ENCODE assay signal across 12 mouse cellular contexts in the genomic region with DNA sequence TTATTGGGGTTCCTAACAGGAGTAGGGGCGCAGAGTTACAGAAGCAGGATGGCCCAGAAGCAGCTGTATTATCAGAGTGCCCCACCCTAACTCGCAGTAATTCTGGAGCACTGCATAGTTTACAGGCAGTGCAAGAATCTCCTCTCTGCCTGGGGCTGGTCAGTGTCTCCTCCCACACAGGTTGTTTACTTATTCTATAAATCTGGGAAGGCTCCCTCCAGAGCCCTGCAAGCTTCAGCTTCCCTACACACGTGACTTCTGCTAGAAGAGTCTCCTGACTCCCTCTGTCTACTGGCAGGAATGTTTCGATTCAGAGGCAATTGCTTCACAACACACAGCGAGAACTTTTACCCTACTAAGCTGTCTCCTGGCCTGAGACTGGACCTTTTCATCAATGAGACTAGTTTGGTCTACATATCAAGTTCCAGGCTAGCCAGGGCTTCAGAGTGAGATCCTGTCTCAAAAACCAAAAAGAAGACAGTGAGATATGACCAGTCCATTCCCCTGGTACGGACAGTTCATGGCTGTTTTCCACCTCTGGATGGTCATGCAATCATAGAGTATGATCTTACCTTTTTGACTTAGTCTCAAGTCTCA. TPM values are rescaled to one million over a fixed set of nuclear protein-coding genes. Genes with fewer than 3 reads are reported as not detected.
DNase-seq lines count a peak whose midpoint lies in the region; ATAC-seq and TF ChIP-seq lines count a peak whose summit lies in the region.
"Had no signal": no experiment of that assay in that cellular context is flagged by ENCODE, and none has a peak within 500 bp of the region (broad histone marks: within the 10 kb centered on the region; RNA-seq: fewer than 3 reads in every experiment).

No protein-coding gene starts in this region.

- 62% methylated on average over 6 of the region's 6 CpGs for WGBS in liver, embryonic 11.5 days
- 47% methylated on average over 6 of the region's 6 CpGs for WGBS in kidney, embryonic 14.5 days
- WGBS in midbrain, postnatal 0 days = 81% methylated on average over 6 of the region's 6 CpGs

- H3K9me3 ChIP-seq in liver, embryonic 11.5 days (ENCODE audit: control insufficient read depth, low read length) = no peaks in the 10 kb centered on the region
- H3K9me3 ChIP-seq in kidney, embryonic 14.5 days (ENCODE audit: control insufficient read depth, low read length) = no peaks in the 10 kb centered on the region
- H3K9me3 ChIP-seq in midbrain, postnatal 0 days (ENCODE audit: low read length) = no peaks in the 10 kb centered on the region
- H3K9me3 ChIP-seq: liver, embryonic 15.5 days had no signal

- H3K9ac ChIP-seq in liver, embryonic 11.5 days (ENCODE audit: low read depth, low read length) = no peak overlapping the region
- no peak overlapping the region for H3K9ac ChIP-seq in kidney, embryonic 14.5 days (ENCODE audit: low read depth, low read length)
- no peak overlapping the region for H3K9ac ChIP-seq in midbrain, postnatal 0 days (replicated peaks; ENCODE audit: low read length, poor library complexity, severe bottlenecking)
- H3K9ac ChIP-seq: liver, embryonic 15.5 days had no signal

- TF ChIP-seq CTCF in midbrain, postnatal 0 days (IDR thresholded peaks at IDR 0.05) = no peak

- H3K4me1 ChIP-seq in liver, embryonic 11.5 days (replicated peaks; ENCODE audit: control insufficient read depth, insufficient read depth, low read length) = no peaks in the 10 kb centered on the region
- no peaks in the 10 kb centered on the region for H3K4me1 ChIP-seq in kidney, embryonic 14.5 days (ENCODE audit: control insufficient read depth, insufficient read depth, low read length)
- H3K4me1 ChIP-seq in midbrain, postnatal 0 days (ENCODE audit: insufficient read depth, low read length) = no peaks in the 10 kb centered on the region
- H3K4me1 ChIP-seq: liver, embryonic 15.5 days had no signal

- H3K27ac ChIP-seq in liver, embryonic 11.5 days (ENCODE audit: low read depth, low read length) = no peak overlapping the region
- H3K27ac ChIP-seq in kidney, embryonic 14.5 days (ENCODE audit: low read depth, low read length) = peak overlapping the region; percentile 39; the same call in 1 of the 2 replicates
- H3K27ac ChIP-seq in midbrain, postnatal 0 days (ENCODE audit: low read depth, low read length) = no peak overlapping the region
- H3K27ac ChIP-seq: liver, embryonic 15.5 days had no signal

- no peaks in the 10 kb centered on the region for H3K27me3 ChIP-seq in liver, embryonic 11.5 days (replicated peaks; ENCODE audit: control insufficient read depth, insufficient read depth, low read length)
- no peaks in the 10 kb centered on the region for H3K27me3 ChIP-seq in kidney, embryonic 14.5 days (ENCODE audit: control insufficient read depth, insufficient read depth, low read length)
- H3K27me3 ChIP-seq in midbrain, postnatal 0 days (ENCODE audit: insufficient read depth, low read length) = no peaks in the 10 kb centered on the region
- H3K27me3 ChIP-seq: liver, embryonic 15.5 days had no signal

- H3K4me3 ChIP-seq in liver, embryonic 11.5 days (ENCODE audit: low read depth, low read length) = no peak overlapping the region
- H3K4me3 ChIP-seq in kidney, embryonic 14.5 days (ENCODE audit: low read length) = no peak overlapping the region
- H3K4me3 ChIP-seq in midbrain, postnatal 0 days (ENCODE audit: low read depth, low read length) = no peak overlapping the region
- H3K4me3 ChIP-seq: erythroblast, embryonic 14.5 days; liver, embryonic 15.5 days had no signal

- no peak overlapping the region for H3K4me2 ChIP-seq in liver, embryonic 11.5 days
- no peak overlapping the region for H3K4me2 ChIP-seq in kidney, embryonic 14.5 days (replicated peaks; ENCODE audit: low read depth, low read length)
- no peak overlapping the region for H3K4me2 ChIP-seq in midbrain, postnatal 0 days (ENCODE audit: low read depth, low read length, poor library complexity, severe bottlenecking)
- H3K4me2 ChIP-seq: liver, embryonic 15.5 days had no signal

- H3K36me3 ChIP-seq in liver, embryonic 11.5 days (ENCODE audit: control insufficient read depth, insufficient read depth, low read length) = no peaks in the 10 kb centered on the region
- no peaks in the 10 kb centered on the region for H3K36me3 ChIP-seq in kidney, embryonic 14.5 days (ENCODE audit: control insufficient read depth, insufficient read depth, low read length)
- H3K36me3 ChIP-seq in midbrain, postnatal 0 days (ENCODE audit: insufficient read depth, low read length) = no peaks in the 10 kb centered on the region
- H3K36me3 ChIP-seq: liver, embryonic 15.5 days had no signal

- ATAC-seq in liver, embryonic 11.5 days (replicated peaks; ENCODE audit: low FRiP score) = 0 out of 2 replicates have a peak, but pooled peaks have one; percentile 15
- ATAC-seq in kidney, embryonic 14.5 days (ENCODE audit: low FRiP score, low TSS enrichment) = peak; percentile 87
- no peak for ATAC-seq in midbrain, postnatal 0 days (ENCODE audit: low FRiP score)

- no peak for DNase-seq in liver, embryonic 11.5 days (ENCODE audit: low spot score)
- no peak for DNase-seq in liver
- peak; percentile 67 for DNase-seq in ZHBTc4 (ENCODE audit: low read depth, low spot score)
- peak; percentile 70 for DNase-seq in lung, postnatal 36 days
- no peak for DNase-seq in cerebellum, postnatal 25 days
- DNase-seq in left cerebral cortex, adult 9 months (ENCODE audit: low spot score in 2 of 2) = no peak
- DNase-seq in midbrain, postnatal 0 days (ENCODE audit: low spot score) = no peak
- DNase-seq: cerebellum, adult 11-12 months; thymus, adult 2 months had no signal

RNA-seq across cellular contexts. Expression of a gene that starts 9.7 kb away (rescaled TPM):
- 4.4 TPM in 2 replicates for polyA plus RNA-seq in liver, embryonic 11.5 days (2014; fragmentation: Nextera tagmentation; extraction: Ambion mirVana)
- 0.39 TPM in 1 of 2 replicates, not detected in the other for polyA plus RNA-seq in kidney, embryonic 14.5 days (2014; fragmentation: Nextera tagmentation; extraction: Ambion mirVana)
- total RNA-seq in midbrain, postnatal 0 days (2014; rRNA removed) = not detected in 2 replicates
- not detected in 2 replicates for polyA plus RNA-seq in midbrain, postnatal 0 days (2015; fragmentation: Nextera tagmentation; extraction: Ambion mirVana)

RNA-seq across cellular contexts. Expression of a gene that starts 32.9 kb away (rescaled TPM):
- polyA plus RNA-seq in liver, embryonic 11.5 days (2014; fragmentation: Nextera tagmentation; extraction: Ambion mirVana) = 12.2 and 13.8 TPM in 2 replicates
- 37.4 and 45.6 TPM in 2 replicates for polyA plus RNA-seq in kidney, embryonic 14.5 days (2014; fragmentation: Nextera tagmentation; extraction: Ambion mirVana)
- 44.4 and 57.7 TPM in 2 replicates for total RNA-seq in midbrain, postnatal 0 days (2014; rRNA removed)
- polyA plus RNA-seq in midbrain, postnatal 0 days (2015; fragmentation: Nextera tagmentation; extraction: Ambion mirVana) = 220 and 237 TPM in 2 replicates

Comparison
In these comparisons a context has a peak if more than half of its experiments do, and no peak if none do; other contexts are left out.
1. DNase-seq: peak in ZHBTc4 (single experiment) and lung, postnatal 36 days (single experiment); none in liver, embryonic 11.5 days (single experiment), liver (single experiment), cerebellum, postnatal 25 days (0 of 2), left cerebral cortex, adult 9 months (0 of 2) and midbrain, postnatal 0 days (single experiment).